Mouse (Mus musculus) cerebellum, adult 2 months (tissue): ENCODE measurements around the gene Abca17.

Experiments used
- CTCF ChIP-seq: fragments of 200-500 bp; IDR thresholded peaks from 2 replicates; pipeline ENCODE4 v1.5.1; 2011; ENCODE audit warnings: low read depth, mild to moderate bottlenecking, control low read depth, low read length, moderate library complexity, borderline replicate concordance; ENCODE audit not compliant: insufficient read depth
- POLR2A ChIP-seq: fragments of 200-500 bp; IDR thresholded peaks from 2 replicates; pipeline ENCODE4 v1.6.1; 2011; ENCODE audit warnings: low read length, control low read depth, borderline replicate concordance; ENCODE audit not compliant: insufficient read depth

GRCm38 (mm10) chr17:24355284-24355683, 4.4 kb upstream of the Abca17 start:
- no peak for TF ChIP-seq POLR2A
- TF ChIP-seq CTCF = no peak
